Mouse (Mus musculus): Measurements from ENCODE around the gene Agpat1.

Agpat1 gene

GRCm38 (mm10) chr17:34585877-34586771, 17.9 kb upstream of the Agpat1 start:
- DNase-seq (ENCODE audit: extremely low spot score, low read depth, low spot score): no peak

DNA sequence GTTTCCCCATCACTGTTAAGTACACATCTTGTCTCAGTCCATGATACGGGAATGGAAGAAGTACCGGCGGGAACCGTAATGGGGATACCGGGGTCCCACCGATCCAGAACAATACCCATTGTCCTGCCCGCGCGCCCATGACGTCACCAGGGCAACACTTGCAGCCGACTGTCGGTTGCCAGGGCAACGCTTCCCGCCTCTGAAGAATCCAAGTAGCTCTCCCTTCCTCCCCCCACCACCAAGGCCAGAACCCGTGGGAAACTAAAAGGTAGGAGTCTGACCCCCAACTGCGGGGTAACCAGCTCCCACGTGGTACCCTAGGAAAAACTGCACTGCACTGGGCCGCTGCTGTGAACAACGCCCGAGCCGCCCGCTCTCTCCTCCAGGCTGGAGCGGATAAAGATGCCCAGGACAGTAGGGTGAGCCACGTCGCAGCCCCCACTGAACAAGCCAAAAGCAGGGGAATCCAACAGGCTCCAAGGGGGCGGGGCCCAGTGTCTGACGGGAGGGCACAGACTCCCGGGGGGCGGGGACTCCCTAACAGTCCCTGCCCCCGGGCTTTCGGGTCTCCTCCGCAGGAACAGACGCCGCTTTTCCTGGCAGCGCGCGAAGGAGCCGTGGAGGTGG, 17.2 kb upstream of the Agpat1 start:
- no peak for DNase-seq (ENCODE audit: extremely low spot score, low read depth, low spot score)

DNA sequence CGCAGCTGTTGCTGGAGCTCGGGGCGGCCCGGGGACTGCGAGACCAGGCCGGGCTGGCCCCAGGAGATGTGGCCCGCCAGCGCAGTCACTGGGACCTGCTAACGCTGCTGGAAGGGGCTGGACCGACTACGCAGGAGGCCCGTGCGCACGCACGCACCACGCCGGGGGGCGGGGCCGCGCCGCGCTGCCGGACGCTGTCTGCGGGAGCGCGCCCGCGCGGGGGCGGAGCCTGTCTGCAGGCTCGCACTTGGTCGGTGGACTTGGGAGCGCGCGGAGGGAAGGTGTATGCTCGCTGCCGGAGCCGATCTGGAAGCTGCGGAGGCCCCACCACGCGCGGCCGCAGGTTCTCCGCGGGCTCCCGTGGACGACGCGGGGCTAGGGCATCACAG, 16.6 kb upstream of the Agpat1 start:
- no peak for DNase-seq (ENCODE audit: extremely low spot score, low read depth, low spot score)

DNA sequence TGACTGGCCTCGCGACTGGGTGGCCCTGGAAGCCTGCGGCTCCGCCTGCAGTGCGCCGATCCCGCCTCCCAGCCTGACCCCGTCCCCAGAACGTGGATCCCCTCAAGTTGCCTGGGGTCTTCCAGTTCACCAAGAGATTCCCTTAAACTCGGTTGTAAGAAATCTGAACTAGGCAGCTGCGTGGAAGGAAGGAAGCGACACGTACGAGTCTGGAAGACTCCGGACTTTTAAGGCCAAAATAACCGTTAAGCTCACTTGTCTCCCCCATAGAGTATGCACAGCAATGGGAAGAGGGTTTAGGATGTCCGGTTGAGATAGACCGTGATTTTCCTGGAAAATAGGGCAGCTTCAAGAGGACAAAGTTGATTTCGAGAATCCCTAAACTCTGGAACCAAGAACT, 16.2 kb upstream of the Agpat1 start:
- no peak for DNase-seq (ENCODE audit: extremely low spot score, low read depth, low spot score)

- no peak for DNase-seq (ENCODE audit: extremely low spot score, low read depth, low spot score)
Measured at GRCm38 (mm10) chr17:34588767-34589166, 15.3 kb upstream of the Agpat1 start.

- no peak for DNase-seq (ENCODE audit: extremely low spot score, low read depth, low spot score)
Measured at GRCm38 (mm10) chr17:34589206-34589605, 14.9 kb upstream of the Agpat1 start.

- no peak for DNase-seq (ENCODE audit: extremely low spot score, low read depth, low spot score)
Measured at GRCm38 (mm10) chr17:34589681-34590101, 14.4 kb upstream of the Agpat1 start, which contains the start of gene Gpsm3. TSS of gene Gpsm3 (plus strand) at chr17:34589806.

DNA sequence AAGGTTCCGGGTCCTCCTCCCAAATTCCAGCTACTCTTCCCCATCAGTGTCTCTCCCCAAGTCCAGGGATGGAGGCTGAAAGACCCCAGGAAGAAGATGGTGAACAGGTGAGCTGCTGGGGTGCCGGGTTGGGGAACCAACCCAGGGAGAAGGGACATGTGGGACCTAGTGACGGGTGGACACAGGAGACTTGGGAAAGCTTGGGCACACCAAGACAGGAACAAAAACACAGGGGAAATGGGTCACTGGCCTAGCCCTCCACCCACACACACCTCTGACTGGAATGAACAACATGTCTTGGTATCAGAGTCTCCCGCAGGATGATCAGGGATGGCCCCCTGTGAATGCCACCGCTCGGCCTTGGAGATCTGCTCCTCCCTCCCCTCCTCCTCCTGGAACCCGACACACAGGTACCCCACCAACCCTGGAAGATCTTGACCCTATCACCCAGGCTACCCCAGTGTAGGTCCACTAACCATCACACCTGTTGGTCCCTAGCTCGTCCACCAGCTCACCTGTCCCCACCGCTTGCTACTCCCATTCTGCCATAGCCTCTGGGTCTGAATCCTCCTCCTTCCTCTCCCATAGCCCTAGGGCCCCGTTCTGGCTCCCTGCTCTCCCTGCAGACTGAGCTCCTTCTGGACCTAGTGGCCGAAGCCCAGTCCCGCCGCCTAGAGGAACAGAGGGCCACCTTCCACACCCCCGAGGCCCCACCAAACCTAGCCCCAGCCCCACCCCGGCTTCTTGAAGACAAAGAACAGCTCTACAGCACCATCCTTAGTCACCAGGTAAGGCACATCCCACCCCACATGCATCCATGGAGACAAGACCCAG, 13.7 kb upstream of the Agpat1 start:
- DNase-seq (ENCODE audit: extremely low spot score, low read depth, low spot score): no peak

DNA sequence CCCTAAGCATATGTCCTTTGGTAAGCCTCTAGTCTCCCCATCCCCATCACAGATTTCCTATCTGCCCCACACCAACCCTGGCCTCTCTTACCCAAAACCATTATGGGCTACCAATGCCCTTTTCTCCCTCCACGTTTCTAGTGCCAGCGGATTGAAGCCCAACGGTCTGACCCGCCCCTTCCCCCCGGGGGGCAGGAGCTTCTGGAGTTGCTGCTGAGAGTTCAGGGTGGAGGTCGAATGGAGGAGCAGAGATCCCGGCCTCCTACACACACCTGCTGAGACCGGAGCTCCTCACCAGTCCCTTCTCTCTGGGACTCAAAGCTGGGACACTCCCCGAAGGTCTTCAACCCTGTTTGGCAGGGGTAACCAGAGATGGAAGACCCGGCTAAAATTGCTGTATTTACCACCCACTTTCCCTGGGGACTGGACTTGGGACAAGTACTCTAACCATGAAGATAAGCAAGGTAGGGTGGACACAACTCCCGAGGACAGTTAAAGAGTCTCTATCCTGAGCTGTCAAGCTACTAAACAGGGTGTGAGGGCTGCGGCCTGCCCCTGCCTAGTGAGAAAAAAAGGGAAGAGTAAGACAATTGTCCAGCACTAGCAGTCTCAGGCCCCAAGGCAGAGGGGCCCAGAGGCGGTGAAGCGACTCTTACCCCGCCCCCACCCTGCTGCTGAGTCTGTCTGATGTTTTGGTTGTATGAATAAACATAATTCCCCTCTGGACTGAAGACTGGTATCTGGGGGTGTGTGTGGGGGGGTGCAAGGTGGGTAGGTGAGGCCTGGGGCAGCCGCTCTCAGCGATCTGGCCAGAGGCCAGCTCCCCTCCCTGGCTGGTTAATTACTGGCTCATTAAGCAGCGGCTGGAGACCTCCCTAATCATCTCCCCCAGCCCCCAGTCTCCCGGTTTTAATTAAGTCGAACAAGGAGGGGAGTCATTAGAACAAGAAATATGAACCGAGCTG, 12.8 kb upstream of the Agpat1 start, which contains the start of gene Pbx2:
TSS of gene Pbx2 (plus strand) at position 238 of the 965 bp plus-strand sequence.
- no peak for DNase-seq (ENCODE audit: extremely low spot score, low read depth, low spot score)

GRCm38 (mm10) chr17:34591994-34592375, 12.1 kb upstream of the Agpat1 start:
- no peak for DNase-seq (ENCODE audit: extremely low spot score, low read depth, low spot score)

- no peak for DNase-seq (ENCODE audit: extremely low spot score, low read depth, low spot score)
Measured at GRCm38 (mm10) chr17:34592581-34593549, 11.2 kb upstream of the Agpat1 start.

GRCm38 (mm10) chr17:34593752-34594525, 10.1 kb upstream of the Agpat1 start:
- no peak for DNase-seq (ENCODE audit: extremely low spot score, low read depth, low spot score)

DNA sequence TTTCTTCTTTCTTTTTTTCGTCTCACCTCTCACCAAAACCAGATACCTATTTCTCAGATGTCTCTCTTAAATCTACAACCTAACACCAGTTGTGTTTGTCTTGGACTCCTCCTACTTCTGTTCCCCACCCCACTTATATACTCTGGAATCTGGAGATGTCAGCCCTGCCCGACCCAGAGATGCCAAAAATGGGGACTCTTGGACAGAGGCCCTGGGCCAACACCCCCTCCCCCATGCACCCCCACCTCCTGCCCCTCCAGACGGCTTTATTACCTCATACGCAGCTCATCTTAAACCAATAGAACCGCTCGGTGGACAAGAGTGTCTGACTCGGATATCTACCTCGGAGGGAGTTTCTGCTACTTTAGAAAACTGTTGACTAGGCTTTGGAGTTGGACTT, 8.0 kb upstream of the Agpat1 start:
- DNase-seq (ENCODE audit: extremely low spot score, low read depth, low spot score): no peak

DNA sequence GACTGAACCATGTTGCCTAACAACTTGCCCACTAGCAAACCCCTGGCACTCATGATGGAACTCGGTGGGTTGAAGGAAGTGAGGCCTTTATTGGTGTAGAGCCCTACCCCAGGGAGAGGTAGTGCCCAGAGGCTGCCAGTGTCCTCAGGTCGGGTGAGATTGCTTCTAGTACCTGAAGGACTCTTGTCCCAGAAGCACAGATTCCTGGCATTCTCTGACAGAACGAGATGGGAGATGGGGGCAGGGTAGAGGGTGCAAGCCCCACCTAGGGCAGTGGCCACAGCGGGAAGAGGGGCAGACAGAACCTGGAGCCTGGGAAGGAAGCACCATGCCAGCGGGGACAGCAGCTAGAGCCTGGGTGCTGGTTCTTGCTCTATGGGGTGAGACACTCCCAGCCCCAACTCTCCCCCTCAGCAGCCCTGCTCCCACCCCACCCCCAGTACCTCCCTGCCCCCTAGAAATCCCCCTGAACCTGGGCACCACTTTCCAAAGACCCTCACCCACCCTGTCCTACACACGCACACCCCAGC, 6.4 kb upstream of the Agpat1 start, which contains the start of gene Ager:
TSS of gene Ager (plus strand) at position 297 of the 530 bp plus-strand sequence.
- no peak for DNase-seq (ENCODE audit: extremely low spot score, low read depth, low spot score)

- no peak for DNase-seq (ENCODE audit: extremely low spot score, low read depth, low spot score)
Measured at GRCm38 (mm10) chr17:34599891-34600290, 4.2 kb upstream of the Agpat1 start.

DNA sequence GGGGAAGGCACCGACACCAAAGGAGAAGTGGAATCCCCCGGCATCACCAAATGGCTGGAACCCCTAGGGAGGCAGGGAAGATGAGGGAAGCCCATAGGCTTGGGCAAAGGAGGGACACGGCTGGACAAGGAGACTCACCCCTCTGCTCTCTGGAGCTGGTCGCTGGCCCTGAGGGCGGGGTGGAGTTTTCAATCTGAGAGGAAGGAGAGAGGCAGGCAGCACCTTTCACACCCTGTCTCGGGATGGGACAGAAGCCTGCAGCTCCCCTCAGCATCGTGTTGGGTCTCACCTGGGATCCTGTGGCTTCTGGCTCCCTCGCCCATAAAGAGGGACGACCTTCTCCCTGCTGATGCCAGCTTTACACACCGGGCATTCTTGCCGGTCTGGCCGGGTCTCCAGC, 2.3 kb upstream of the Agpat1 start:
- no peak for DNase-seq (ENCODE audit: extremely low spot score, low read depth, low spot score)

DNA sequence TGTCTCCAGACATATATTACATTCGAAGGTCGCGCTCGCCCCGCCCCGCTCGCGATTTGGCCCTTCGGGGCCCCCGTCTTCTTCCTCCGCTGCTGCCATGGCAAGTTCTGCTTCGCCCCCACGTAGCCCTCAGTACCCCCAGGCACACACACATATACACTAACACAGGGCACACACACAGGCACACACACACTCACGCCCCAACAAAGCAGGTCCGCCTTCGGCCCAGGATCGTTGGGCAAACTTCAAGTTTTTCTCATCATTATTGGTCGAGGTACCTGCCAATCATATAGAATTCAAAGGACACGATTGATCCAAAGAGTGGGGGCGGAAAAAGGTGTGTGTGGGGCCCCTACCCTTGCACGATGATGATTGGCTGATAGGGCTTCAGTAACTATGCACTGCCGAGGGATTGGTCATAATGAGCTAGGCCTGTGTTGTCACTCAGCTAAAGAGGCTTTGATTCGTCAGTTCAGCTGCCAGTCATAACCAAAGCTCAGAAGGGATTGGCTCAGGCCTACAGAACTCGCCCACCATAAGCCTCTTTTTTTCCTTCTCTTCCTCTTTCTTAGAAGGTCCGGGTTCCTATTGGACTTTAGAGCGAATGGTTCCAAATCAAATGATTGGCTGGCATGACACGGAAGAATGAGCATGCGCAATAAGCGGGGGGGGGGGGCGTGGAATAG, 544 bp upstream of the Agpat1 start, which contains the start of gene Rnf5:
TSS of gene Rnf5 (minus strand) at position 316 of the 686 bp plus-strand sequence.
- peak; percentile 100 for DNase-seq (ENCODE audit: extremely low spot score, low read depth, low spot score)
